Mouse (Mus musculus) hindbrain, embryonic 12.5 days (tissue): Measurements from ENCODE around the gene Smu1. TPM values are rescaled to one million over a fixed set of nuclear protein-coding genes. Genes with fewer than 3 reads are reported as not detected.

Source experiments
- ATAC-seq: fragments of 200-750 bp; cut with Nextera tagmentation; 2 replicates; pipeline ENCODE4 v1.8.0; 2017; ENCODE audit warnings: moderate TSS enrichment; ENCODE audit not compliant: low FRiP score
- H3K27ac ChIP-seq: fragments of 300-500 bp; sonication (generic); 2 replicates; pipeline ENCODE4 v1.5.1; 2016; ENCODE audit warnings: mild to moderate bottlenecking
- H3K27me3 ChIP-seq: fragments of 300-500 bp; sonication (generic); 2 replicates; pipeline ENCODE4 v1.6.1; 2016; ENCODE audit warnings: mild to moderate bottlenecking
- H3K36me3 ChIP-seq: fragments of 300-500 bp; sonication (generic); 2 replicates; pipeline ENCODE4 v1.6.1; 2016; ENCODE audit warnings: mild to moderate bottlenecking
- H3K4me1 ChIP-seq: fragments of 300-500 bp; sonication (generic); 2 replicates; pipeline ENCODE4 v1.6.1; 2016
- H3K4me2 ChIP-seq: fragments of 300-500 bp; sonication (generic); replicated peaks from 2 replicates; pipeline ENCODE4 v1.6.1; 2016; ENCODE audit warnings: mild to moderate bottlenecking
- H3K4me3 ChIP-seq: fragments of 300-500 bp; sonication (generic); 2 replicates; pipeline ENCODE4 v1.5.1; 2016; ENCODE audit warnings: mild to moderate bottlenecking
- H3K9ac ChIP-seq: fragments of 300-500 bp; sonication (generic); 2 replicates; pipeline ENCODE4 v1.6.1; 2016; ENCODE audit warnings: mild to moderate bottlenecking, moderate library complexity
- H3K9me3 ChIP-seq: fragments of 300-500 bp; sonication (generic); replicated peaks from 2 replicates; pipeline ENCODE4 v1.6.1; 2016; ENCODE audit warnings: mild to moderate bottlenecking
- WGBS: fragments of 180-500 bp; shearing (Covaris S2); methylation state at CpG from one replicate; pipeline ENCODE4 v1.1.7; 2016; 5-methylcytosine and 5-hydroxymethylcytosine counted together
- microRNA counts: library from miRNA; unstranded; fragments of <30 nt; microRNA quantifications from one replicate; lab custom pipeline; 2017
- microRNA-seq: library from miRNA; unstranded; fragments of <30 nt; microRNA quantifications from one replicate; pipeline ENCODE4, GENCODE M21; 2017
- polyA plus RNA-seq: library from polyadenylated mRNA; unstranded; fragments of >200 nt; fragmentation: Nextera tagmentation; extraction: Ambion mirVana; gene quantifications from 2 replicates; pipeline ENCODE4 v1.2.1, GENCODE M21; 2016

Gene Smu1
- polyA plus RNA-seq, 1 experiment from 2014 or later, result 137 TPM

DNA sequence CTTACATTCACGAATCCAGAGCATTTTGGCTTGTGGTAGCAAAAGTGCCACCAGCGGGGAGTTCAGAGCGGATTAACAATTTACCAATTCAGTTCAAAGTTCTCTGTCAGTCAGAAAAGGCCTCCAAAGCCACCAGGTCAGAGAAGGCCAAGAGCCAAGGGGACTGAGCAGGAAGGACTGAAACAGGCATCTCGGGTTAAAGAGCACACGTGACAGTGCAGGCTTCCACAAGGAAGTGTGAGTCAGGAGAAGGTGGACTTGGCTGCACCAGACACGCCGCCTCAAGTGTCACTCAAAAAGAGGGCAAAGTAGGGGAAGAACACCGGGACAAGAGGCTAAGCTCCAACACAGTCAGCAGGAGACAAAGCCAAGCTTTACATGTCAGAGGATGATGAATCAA is 57.5 kb downstream of the Smu1 start:
- no peaks in the 10 kb centered on the region for H3K9me3 ChIP-seq
- WGBS, result 83% methylated on average over 8 of the region's 8 CpGs
- peaks cover 20% of the 10 kb centered on the region for H3K4me1 ChIP-seq
- H3K4me3 ChIP-seq, result no peak overlapping the region
- H3K4me2 ChIP-seq, result no peak overlapping the region
- no peak overlapping the region for H3K27ac ChIP-seq
- H3K9ac ChIP-seq, result no peak overlapping the region
- no peaks in the 10 kb centered on the region for H3K27me3 ChIP-seq
- ATAC-seq, result no peak
- H3K36me3 ChIP-seq, result peaks cover 14% of the 10 kb centered on the region

DNA sequence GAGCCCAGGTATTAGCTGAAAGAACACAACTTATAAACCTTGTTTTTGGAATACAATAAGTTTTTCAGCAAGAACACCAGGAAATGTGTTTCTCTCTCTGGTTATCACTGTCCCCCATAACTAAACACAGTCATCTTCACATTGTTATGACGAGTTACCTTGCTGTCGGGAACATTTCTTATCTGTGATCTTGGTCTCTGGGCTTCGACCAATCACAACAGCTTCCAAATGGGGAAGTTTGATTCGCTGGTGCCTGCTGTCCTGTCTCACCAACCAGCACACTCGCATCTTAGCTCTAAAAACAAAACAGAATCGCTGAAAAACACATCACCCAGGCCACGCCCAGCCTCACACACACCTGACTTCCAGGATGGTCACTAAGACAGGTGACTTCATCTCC is 60.7 kb downstream of the Smu1 start:
- 87% methylated on average over 7 of the region's 7 CpGs for WGBS
- no peak for ATAC-seq

DNA sequence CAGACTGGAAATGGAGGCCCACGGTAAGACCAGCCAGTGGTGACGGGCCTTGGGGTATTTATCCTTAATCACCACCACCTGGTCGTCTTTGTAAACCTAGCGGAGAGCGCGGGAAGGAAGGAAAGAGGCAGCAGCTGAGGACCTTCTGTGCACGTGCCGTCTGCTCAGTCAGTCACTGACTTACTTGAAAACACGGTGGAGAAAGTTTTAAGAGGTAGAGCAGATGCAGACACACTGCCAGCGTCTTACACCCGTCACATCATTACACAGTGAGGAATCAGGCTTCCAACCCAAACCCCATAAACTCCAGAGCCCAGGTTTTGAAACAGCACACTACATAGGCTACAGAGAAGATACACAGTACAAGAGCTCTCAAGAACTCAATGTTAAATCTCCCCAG is 66.6 kb downstream of the Smu1 start:
- no peak overlapping the region for H3K4me3 ChIP-seq
- H3K27me3 ChIP-seq, result no peaks in the 10 kb centered on the region
- 86% methylated on average over 11 of the region's 11 CpGs for WGBS
- no peaks in the 10 kb centered on the region for H3K4me1 ChIP-seq
- no peaks in the 10 kb centered on the region for H3K9me3 ChIP-seq
- ATAC-seq, result no peak
- no peak overlapping the region for H3K9ac ChIP-seq
- H3K27ac ChIP-seq, result no peak overlapping the region
- H3K4me2 ChIP-seq, result no peak overlapping the region
- H3K36me3 ChIP-seq, result peaks cover 76% of the 10 kb centered on the region

More for the DNA sequence above, 60.7 kb downstream of the Smu1 start:
- peaks cover 43% of the 10 kb centered on the region for H3K36me3 ChIP-seq
- no peak overlapping the region for H3K9ac ChIP-seq
- no peak overlapping the region for H3K27ac ChIP-seq
- H3K4me3 ChIP-seq, result no peak overlapping the region
- H3K27me3 ChIP-seq, result no peaks in the 10 kb centered on the region
- H3K4me2 ChIP-seq, result no peak overlapping the region
- H3K4me1 ChIP-seq, result peaks cover 8% of the 10 kb centered on the region
- H3K9me3 ChIP-seq, result no peaks in the 10 kb centered on the region

MicroRNA genes within 50 kb of the gene (microRNA counts, 519-probe panel; counts per million panel counts)
- 470 counts per million, percentile 58 among the panel's probes with 10 or more counts for microRNA mmu-miR-207 (lab: Ali Mortazavi, UCI)

Small RNA genes lying within 50 kb of the gene (microRNA-seq; reads per million reads assigned to microRNA genes)
- not detected for gene Mir207

Other genes starting within 250 kb of the Smu1 start
- 52.6 and 54.2 TPM in 2 replicates for gene Aptx, start 54.7 kb downstream of the Smu1 start, polyA plus RNA-seq
- 654 and 704 TPM in 2 replicates for gene Dnaja1, start 35.8 kb downstream of the Smu1 start, polyA plus RNA-seq
- gene B4galt1, start 96.1 kb upstream of the Smu1 start, polyA plus RNA-seq, result 20.3 and 21.5 TPM in 2 replicates
- not detected in 2 replicates for gene Spink4, start 162.1 kb upstream of the Smu1 start, polyA plus RNA-seq
- gene Bag1, start 190.4 kb upstream of the Smu1 start, polyA plus RNA-seq, result 239 and 246 TPM in 2 replicates
- gene Chmp5, start 190.5 kb upstream of the Smu1 start, polyA plus RNA-seq, result 153 and 154 TPM in 2 replicates
- 110 and 111 TPM in 2 replicates for gene Nfx1, start 213.0 kb upstream of the Smu1 start, polyA plus RNA-seq